Mouse (Mus musculus) mesoderm, embryonic 11.5 days (tissue): ENCODE results near the gene Olfr203.
"Not testable (repeated sequence)": the region's sequence is repeated elsewhere in the genome, so short reads cannot be mapped to it uniquely, and the experiment has no call there.

ENCODE experiments used
- DNase-seq: peaks from one replicate; pipeline ENCODE4 v3.0.0-alpha.2; 2012; ENCODE audit warnings: low read depth, low spot score

The Olfr203 gene

DNA sequence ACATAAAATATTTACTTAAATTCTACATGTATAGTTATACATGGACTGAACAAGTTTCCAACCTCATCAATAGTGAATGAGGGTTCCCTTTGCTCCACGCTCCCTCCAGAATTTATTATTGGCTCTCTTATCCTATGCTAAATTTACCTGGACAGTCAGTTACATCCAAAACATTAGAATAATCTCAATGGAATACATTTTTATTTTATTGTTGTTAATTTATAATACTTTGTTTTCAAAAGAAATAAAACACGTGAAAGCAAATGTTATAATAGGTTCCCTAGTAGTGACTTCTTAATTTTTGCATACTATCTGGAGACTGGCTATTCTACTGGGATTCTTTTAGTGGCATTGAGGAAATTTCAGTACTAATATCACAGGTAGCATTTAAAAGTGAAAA is at the start of gene Olfr203:
Gene Olfr203 (plus strand): TSS at position 301 of the 400 bp plus-strand sequence.
- no peak for DNase-seq

DNA sequence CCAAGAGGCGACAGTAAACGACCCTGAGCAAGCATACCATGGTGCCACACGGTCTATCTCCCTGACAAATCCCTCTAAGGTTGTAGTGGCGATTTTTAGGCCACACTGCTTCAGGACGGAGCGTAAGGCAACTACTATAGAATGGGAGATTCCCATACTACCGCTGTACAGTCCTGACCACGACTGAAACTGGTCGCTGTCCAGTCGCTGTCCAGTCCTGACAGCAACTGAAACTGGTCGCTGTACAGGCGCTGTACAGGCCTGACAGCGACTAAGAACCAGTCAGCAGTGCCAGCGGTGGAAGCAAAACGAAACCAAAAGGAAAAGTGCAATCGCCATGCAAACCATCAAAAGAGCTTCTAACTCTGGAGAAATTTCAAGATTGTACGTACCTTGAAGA is 49.0 kb upstream of the Olfr203 start:
- DNase-seq = no peak

DNA sequence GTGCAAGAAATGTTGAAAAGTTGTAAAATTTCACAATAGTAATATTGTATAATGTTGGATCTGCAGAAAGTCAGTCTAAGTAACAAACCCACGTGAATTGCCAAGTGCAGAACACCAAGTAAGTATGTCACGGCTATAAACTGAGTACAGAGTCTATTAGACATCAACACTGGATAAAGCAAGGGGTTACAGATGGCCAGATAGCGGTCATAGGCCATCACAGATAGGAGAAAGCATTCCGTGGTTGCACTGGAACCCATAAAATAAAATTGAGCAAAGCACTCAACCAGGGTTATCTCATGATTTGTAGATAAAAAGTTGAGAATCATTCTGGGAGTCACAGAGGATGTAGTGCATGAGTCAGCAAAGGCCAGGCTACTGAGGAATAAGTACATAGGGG is 29.6 kb upstream of the Olfr203 start:
- not testable (repeated sequence) for DNase-seq

DNA sequence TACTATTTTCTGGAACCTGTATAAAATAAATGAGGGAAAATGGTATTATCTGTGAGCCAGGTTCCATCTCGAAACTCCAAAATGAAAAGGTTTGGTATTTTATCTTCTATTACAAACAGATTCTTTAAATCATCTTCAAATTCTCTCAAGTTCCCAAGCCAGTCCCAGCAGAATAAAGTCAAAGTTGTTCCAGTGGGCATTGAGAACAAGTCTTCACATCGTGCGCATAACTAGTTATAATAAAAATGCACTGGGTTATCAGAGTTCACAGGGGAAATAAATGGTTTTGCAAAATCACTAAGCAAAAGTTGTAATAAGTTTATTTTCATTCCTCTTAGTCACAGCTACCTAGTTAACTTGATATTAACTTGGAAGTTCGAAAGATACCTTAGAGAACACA is 26.1 kb upstream of the Olfr203 start, which contains the start of gene Olfr201:
Gene Olfr201 (minus strand): TSS at position 101 of the 400 bp plus-strand sequence.
- DNase-seq = not testable (repeated sequence)

DNA sequence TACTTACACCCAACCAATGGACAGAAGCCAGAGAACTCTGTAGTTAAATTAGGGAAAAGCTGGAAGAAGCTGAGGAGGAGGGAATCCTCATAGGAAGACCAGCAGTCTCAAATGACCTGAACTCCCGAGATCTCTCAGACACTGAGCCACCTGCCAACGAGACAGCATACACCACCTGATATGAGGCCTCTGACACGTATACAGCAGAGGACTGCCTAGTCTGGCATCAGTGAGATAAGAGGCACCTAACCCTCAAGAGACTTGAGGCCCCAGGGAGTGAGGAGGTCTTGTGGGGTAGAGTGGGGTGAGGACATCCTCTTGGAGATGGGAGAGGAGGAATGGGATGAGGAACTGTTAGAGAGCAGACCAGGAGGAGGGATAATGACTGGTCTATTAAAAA is 18.1 kb upstream of the Olfr203 start:
- DNase-seq = no peak

DNA sequence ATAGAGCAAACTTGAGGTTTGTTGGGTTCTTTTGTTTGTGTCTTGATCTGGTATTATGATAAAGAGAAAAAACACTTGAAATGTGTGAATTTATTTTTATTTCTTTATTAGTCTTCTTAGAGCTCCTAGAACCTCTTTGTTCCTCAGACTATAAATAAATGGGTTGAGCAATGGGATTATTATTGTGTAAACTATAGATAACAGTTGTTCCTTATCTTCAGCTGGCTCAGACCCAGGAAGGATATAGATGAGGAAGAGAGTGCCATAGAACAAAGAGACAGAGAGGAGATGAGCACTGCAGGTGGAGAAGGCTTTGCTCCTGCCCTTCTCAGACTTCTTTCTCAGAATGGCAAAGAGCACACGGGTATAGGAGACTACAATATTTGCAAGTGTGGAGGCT is 15.2 kb upstream of the Olfr203 start:
- no peak for DNase-seq

DNA sequence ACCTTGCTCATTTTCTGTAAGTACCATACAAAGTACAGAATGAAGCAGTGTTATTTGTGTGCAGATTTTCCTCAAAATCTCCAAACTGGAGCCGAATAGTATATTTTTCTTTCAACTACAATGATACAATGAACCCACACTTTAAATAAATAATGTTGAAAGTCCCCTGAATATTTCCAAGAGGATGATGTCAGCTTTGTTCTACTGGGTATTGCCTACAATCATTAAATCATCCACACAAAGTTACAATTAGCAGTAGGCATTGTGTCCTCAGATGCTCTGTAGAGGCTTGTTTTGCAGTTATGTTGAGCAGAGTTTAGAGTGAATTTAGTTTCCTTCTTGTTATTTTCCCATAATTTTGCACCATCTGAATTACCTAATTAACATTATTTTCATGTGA is 12.0 kb upstream of the Olfr203 start, which contains the start of gene Olfr202:
Gene Olfr202 (minus strand): TSS at position 101 of the 400 bp plus-strand sequence.
- no peak for DNase-seq

DNA sequence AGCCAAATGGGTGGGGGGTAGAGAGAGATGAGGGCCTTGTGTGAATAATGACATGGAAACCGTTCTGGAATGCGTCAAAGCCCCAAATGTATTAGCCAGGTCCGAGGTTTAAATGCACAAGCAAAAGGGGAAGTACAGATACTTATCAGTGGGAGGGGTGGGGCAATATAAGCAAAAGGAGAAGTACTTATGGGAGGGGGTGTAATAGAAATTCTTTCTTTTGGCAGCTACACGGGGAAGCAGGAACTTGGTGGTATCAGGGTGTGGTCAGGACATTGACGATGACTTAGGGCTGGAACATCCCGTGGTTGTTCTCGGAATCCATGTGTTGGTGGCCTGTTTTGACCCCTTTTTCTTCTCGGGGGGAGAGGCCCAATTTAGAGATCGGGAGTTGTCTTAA is 11.1 kb upstream of the Olfr203 start:
- DNase-seq = not testable (repeated sequence)

DNA sequence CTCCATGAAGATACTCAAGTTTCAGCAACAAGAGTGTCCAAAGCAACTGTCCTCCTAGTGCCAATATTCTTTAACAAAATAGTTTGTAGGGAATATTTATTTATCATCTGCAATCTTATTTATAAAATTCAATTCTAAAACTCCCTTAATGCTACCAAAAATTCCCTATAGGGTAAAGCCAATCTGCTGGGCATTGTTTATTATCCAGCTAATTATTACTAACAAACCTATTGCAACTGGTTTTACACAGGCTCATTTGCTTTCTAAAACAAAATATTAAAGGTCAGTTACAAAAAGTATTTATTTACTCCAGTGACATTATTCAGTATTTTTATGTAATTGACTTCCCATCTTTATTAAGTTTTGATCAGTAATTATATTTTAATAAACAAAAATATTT is 19.5 kb downstream of the Olfr203 start, which contains the start of gene Olfr204:
Gene Olfr204 (minus strand): TSS at position 101 of the 400 bp plus-strand sequence.
- DNase-seq = no peak

DNA sequence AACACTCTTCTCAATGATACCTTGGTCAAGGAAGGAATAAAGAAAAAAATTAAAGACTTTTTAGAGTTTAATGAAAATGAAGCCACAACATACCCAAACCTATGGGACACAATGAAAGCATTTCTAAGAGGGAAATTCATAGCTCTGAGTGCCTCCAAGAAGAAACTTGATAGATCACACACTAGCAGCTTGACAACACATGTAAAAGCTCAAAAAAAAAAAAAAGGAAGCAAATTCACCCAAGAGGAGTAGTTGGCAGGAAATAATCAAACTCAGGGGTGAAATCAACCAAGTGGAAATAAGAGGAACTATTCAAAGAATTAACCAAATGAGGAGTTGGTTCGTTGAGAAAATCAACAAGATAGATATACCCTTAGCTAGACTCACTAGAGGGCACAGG is 24.6 kb downstream of the Olfr203 start:
- not testable (repeated sequence) for DNase-seq

DNA sequence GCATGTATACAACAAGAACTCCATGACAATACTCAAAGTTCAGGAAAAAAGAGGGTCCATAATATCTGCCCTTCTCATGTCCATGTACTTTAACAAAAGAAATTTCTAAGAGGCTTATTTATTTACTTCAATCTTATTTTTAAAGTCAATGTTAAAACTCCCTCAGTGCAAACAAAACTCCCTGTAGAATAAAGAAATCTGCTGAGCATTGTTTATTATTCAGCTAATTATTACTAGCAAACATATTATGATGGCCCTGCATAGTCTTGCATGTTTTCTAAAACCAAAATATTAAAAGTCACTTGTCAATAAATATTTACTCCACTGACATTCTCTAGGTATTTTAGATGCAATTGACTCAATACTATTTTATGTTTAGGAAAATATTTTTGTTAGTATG is 32.4 kb downstream of the Olfr203 start, which contains the start of gene Olfr205:
Gene Olfr205 (minus strand): TSS at position 101 of the 400 bp plus-strand sequence.
- DNase-seq = no peak

DNA sequence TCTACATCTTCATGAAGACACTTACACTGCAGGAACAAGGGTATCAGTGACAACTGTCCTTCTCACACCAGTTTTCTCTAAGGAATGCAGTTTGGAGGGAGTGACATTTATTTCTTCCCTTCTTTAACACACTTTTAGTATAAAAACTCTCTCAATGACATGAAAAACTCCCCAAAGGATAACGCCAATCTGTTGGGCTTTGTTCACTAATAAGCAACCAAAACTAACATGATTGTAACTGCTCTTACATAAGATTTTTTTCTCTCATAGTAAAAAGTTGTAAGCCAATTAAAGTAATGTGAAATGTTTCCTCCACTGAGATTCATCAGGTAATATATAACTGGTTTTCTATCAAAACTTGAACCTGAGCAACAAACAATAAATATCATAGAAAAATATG is 50.5 kb downstream of the Olfr203 start, which contains the start of gene Olfr206:
Gene Olfr206 (minus strand): TSS at position 101 of the 400 bp plus-strand sequence.
- no peak for DNase-seq
